Mouse (Mus musculus) liver, embryonic 14.5 days (tissue): ENCODE measurements around the gene Cd163. TPM values are rescaled to one million over a fixed set of nuclear protein-coding genes. Genes with fewer than 3 reads are reported as not detected.
A peak's percentile ranks its signal among the peaks of the same experiment; 100 is the strongest.

Experiments used
- ATAC-seq: fragments of 200-750 bp; cut with Nextera tagmentation; 2 replicates; pipeline ENCODE4 v1.8.0; 2017; ENCODE audit warnings: moderate number of reproducible peaks, mild to moderate bottlenecking, moderate library complexity; ENCODE audit not compliant: insufficient read depth
- DNase-seq, 3 experiments: peaks; one replicate each; pipeline ENCODE4 v3.0.0-alpha.2; 2012 to 2013; ENCODE audit warnings: low read depth in 3 of 3, low spot score in 3 of 3
- H3K27ac ChIP-seq: fragments of 300-500 bp; sonication (generic); 2 replicates; pipeline ENCODE4 v1.5.1; 2014; ENCODE audit warnings: moderate library complexity, mild to moderate bottlenecking, control low read depth, inconsistent platforms
- H3K27me3 ChIP-seq: fragments of 300-500 bp; sonication (generic); 2 replicates; pipeline ENCODE4 v1.6.1; 2014; ENCODE audit warnings: mild to moderate bottlenecking, low read length, moderate library complexity; ENCODE audit not compliant: control insufficient read depth, insufficient read depth
- H3K36me3 ChIP-seq: fragments of 300-500 bp; sonication (generic); replicated peaks from 2 replicates; pipeline ENCODE4 v1.6.1; 2014; ENCODE audit warnings: low read depth; ENCODE audit not compliant: control insufficient read depth, insufficient read depth
- H3K4me1 ChIP-seq, 2 experiments: fragments of 200-500 bp in 1 of 2; fragments of 300-500 bp in 1 of 2; sonication (generic) in 1 of 2; replicated peaks; 2 replicates each; pipeline ENCODE4 v1.6.1; 2012 to 2014; ENCODE audit warnings: antibody characterized with exemption in 1 of 2, inconsistent platforms in 1 of 2, low read length in 1 of 2; ENCODE audit not compliant: control insufficient read depth in 2 of 2, insufficient read depth in 2 of 2
- H3K4me2 ChIP-seq: fragments of 300-500 bp; sonication (generic); 2 replicates; pipeline ENCODE4 v1.6.1; 2014; ENCODE audit warnings: low read depth, mild to moderate bottlenecking, control low read depth, moderate library complexity
- H3K4me3 ChIP-seq, 2 experiments: fragments of 200-500 bp in 1 of 2; fragments of 300-500 bp in 1 of 2; sonication (generic) in 1 of 2; 2 replicates each; pipeline ENCODE4 v1.5.1; 2012 to 2014; ENCODE audit warnings: low read depth in 2 of 2, low read length in 2 of 2, mild to moderate bottlenecking in 2 of 2, control low read depth in 1 of 2, inconsistent platforms in 1 of 2, moderate library complexity in 1 of 2; ENCODE audit not compliant: insufficient read depth in 1 of 2
- H3K9ac ChIP-seq: fragments of 300-500 bp; sonication (generic); replicated peaks from 2 replicates; pipeline ENCODE4 v1.6.1; 2014; ENCODE audit warnings: mild to moderate bottlenecking, control low read depth, moderate library complexity
- H3K9me3 ChIP-seq: fragments of 300-500 bp; sonication (generic); 2 replicates; pipeline ENCODE4 v1.6.1; 2016; ENCODE audit warnings: low read length, mixed read lengths; ENCODE audit not compliant: control insufficient read depth
- CTCF ChIP-seq: IDR thresholded peaks from 2 replicates; pipeline ENCODE4 v1.5.1; 2016; ENCODE audit warnings: antibody characterized with exemption, low read depth, control low read depth
- EP300 ChIP-seq: IDR thresholded peaks from 2 replicates; pipeline ENCODE4 v1.6.1; 2016; ENCODE audit warnings: antibody characterized with exemption, low read depth
- WGBS: fragments of 180-500 bp; shearing (Covaris S2); extraction: QIAGEN DNeasy Blood & Tissue Kit; methylation state at CpG from one replicate; pipeline ENCODE4 v1.1.7; 2014; ENCODE audit not compliant: insufficient replicate concordance; 5-methylcytosine and 5-hydroxymethylcytosine counted together
- polyA plus RNA-seq, 2 experiments: library from polyadenylated mRNA; depleted of rRNA in 1 of 2; stranded (reverse) in 1 of 2; unstranded in 1 of 2; fragments of >200 nt; fragmentation: Nextera tagmentation in 1 of 2; extraction: Ambion mirVana in 1 of 2; gene quantifications; 2 replicates each; pipeline versions ENCODE4 v1.2.1 to v1.2.3; 2012 to 2014

Gene Cd163
- polyA plus RNA-seq, 2 experiments: 0.03 to 0.04 TPM

- H3K9ac ChIP-seq: no peak overlapping the region
- H3K27me3 ChIP-seq: no peaks in the 10 kb centered on the region
- peaks cover 8 to 30% of the 10 kb centered on the region in 2 experiments for H3K4me1 ChIP-seq
- TF ChIP-seq EP300 (no peak), CTCF (no peak)
- no peak overlapping the region for H3K4me3 ChIP-seq
- no peaks in the 10 kb centered on the region for H3K36me3 ChIP-seq
- no peaks in the 10 kb centered on the region for H3K9me3 ChIP-seq
- no peak for DNase-seq
- no peak overlapping the region for H3K27ac ChIP-seq
- no peak overlapping the region for H3K4me2 ChIP-seq
- WGBS: 60% methylated on average over 4 of the region's 4 CpGs
- ATAC-seq: no peak
These were observed 73.2 kb downstream of the Cd163 start for GRCm38 (mm10) chr6:124377494-124378255.

- DNase-seq: peak in 2 of 3 experiments; percentile 20 to 32
- no peak overlapping the region for H3K4me2 ChIP-seq
- peaks cover 8 to 30% of the 10 kb centered on the region in 2 experiments for H3K4me1 ChIP-seq
- H3K4me3 ChIP-seq: no peak overlapping the region
- peak; percentile 65 for TF ChIP-seq CTCF
- 0 out of 2 replicates have a peak, but pooled peaks have one; percentile 9 for TF ChIP-seq EP300
- no peak for ATAC-seq
- H3K27ac ChIP-seq: no peak overlapping the region
- H3K36me3 ChIP-seq: no peaks in the 10 kb centered on the region
- WGBS: 25% methylated on average over 10 of the region's 10 CpGs
- H3K9ac ChIP-seq: no peak overlapping the region
- no peaks in the 10 kb centered on the region for H3K27me3 ChIP-seq
- H3K9me3 ChIP-seq: no peaks in the 10 kb centered on the region
These were observed 74.9 kb downstream of the Cd163 start for GRCm38 (mm10) chr6:124379331-124379730.

Other genes starting within 250 kb of the Cd163 start
- not detected in 2 replicates for gene Vmn2r27, start 72.8 kb upstream of the Cd163 start, polyA plus RNA-seq (2012; rRNA removed)
- gene Vmn2r27, start 72.8 kb upstream of the Cd163 start, polyA plus RNA-seq (2014; fragmentation: Nextera tagmentation; extraction: Ambion mirVana): not detected in 2 replicates
- gene Pex5, start 110.4 kb downstream of the Cd163 start, polyA plus RNA-seq (2012; rRNA removed): 9.1 and 12.5 TPM in 2 replicates
- gene Pex5, start 110.4 kb downstream of the Cd163 start, polyA plus RNA-seq (2014; fragmentation: Nextera tagmentation; extraction: Ambion mirVana): 14.2 and 16.7 TPM in 2 replicates
- 2.5 and 3.0 TPM in 2 replicates for gene Clstn3, start 160.1 kb downstream of the Cd163 start, polyA plus RNA-seq (2012; rRNA removed)
- 1.7 and 2.4 TPM in 2 replicates for gene Clstn3, start 160.1 kb downstream of the Cd163 start, polyA plus RNA-seq (2014; fragmentation: Nextera tagmentation; extraction: Ambion mirVana)
- gene C1rl, start 188.5 kb downstream of the Cd163 start, polyA plus RNA-seq (2012; rRNA removed): 3.8 and 3.9 TPM in 2 replicates
- 7.3 and 7.6 TPM in 2 replicates for gene C1rl, start 188.5 kb downstream of the Cd163 start, polyA plus RNA-seq (2014; fragmentation: Nextera tagmentation; extraction: Ambion mirVana)
- 4.8 and 7.8 TPM in 2 replicates for gene C1ra, start 207.7 kb downstream of the Cd163 start, polyA plus RNA-seq (2012; rRNA removed)
- gene C1ra, start 207.7 kb downstream of the Cd163 start, polyA plus RNA-seq (2014; fragmentation: Nextera tagmentation; extraction: Ambion mirVana): 8.6 and 10.7 TPM in 2 replicates
- 36.1 and 40.9 TPM in 2 replicates for gene C1s1, start 237.7 kb downstream of the Cd163 start, polyA plus RNA-seq (2012; rRNA removed)
- 23.9 and 26.4 TPM in 2 replicates for gene C1s1, start 237.7 kb downstream of the Cd163 start, polyA plus RNA-seq (2014; fragmentation: Nextera tagmentation; extraction: Ambion mirVana)